9 mouse cellular contexts compared by ENCODE assay signal in the genomic region with DNA sequence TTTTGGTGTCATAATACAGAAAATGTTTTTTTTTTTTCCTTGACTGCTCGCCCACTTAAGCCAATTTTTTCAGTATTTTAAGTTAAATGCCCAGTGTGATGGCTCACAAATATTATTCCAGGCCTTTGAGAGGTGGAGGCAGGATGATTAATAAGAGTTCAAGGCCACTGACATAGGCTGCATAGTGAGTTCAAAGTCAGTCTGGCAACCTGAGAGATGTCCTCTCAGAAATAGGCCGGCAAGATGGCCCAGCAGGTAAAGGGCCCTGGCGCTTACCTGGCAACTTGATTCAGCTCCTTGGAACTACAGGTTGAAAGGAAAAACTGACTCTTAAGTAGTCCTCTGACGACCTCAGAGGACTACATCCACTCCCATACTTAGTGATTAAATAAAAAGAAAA. TPM values are rescaled to one million over a fixed set of nuclear protein-coding genes. Genes with fewer than 3 reads are reported as not detected.
DNase-seq lines count a peak whose midpoint lies in the region; ATAC-seq lines count a peak whose summit lies in the region.
"Had no signal": no experiment of that assay in that cellular context is flagged by ENCODE, and none has a peak within 500 bp of the region (broad histone marks: within the 10 kb centered on the region; RNA-seq: fewer than 3 reads in every experiment).

No protein-coding gene starts in this region.

- no peaks in the 10 kb centered on the region for H3K9me3 ChIP-seq in heart, embryonic 16.5 days (replicated peaks; ENCODE audit: control insufficient read depth, low read length)
- no peaks in the 10 kb centered on the region for H3K9me3 ChIP-seq in embryonic facial prominence, embryonic 11.5 days (replicated peaks; ENCODE audit: control insufficient read depth, low read length)
- H3K9me3 ChIP-seq in midbrain, embryonic 15.5 days: no peaks in the 10 kb centered on the region
- H3K9me3 ChIP-seq: G1E had no signal

- peak overlapping the region; percentile 93 for H3K4me3 ChIP-seq in heart, embryonic 16.5 days (ENCODE audit: low read length)
- peak overlapping the region; percentile 87 for H3K4me3 ChIP-seq in embryonic facial prominence, embryonic 11.5 days (ENCODE audit: low read depth, low read length)
- peak overlapping the region; percentile 53 for H3K4me3 ChIP-seq in midbrain, embryonic 15.5 days

- H3K36me3 ChIP-seq in heart, embryonic 16.5 days (ENCODE audit: control insufficient read depth, insufficient read depth): no peaks in the 10 kb centered on the region
- no peaks in the 10 kb centered on the region for H3K36me3 ChIP-seq in embryonic facial prominence, embryonic 11.5 days (replicated peaks; ENCODE audit: control insufficient read depth, insufficient read depth, low read depth, low read length)
- H3K36me3 ChIP-seq in midbrain, embryonic 15.5 days (replicated peaks): no peaks in the 10 kb centered on the region

- peak overlapping the region; percentile 67 for H3K4me2 ChIP-seq in heart, embryonic 16.5 days (ENCODE audit: low read depth, low read length)
- H3K4me2 ChIP-seq in embryonic facial prominence, embryonic 11.5 days (ENCODE audit: low read depth, low read length): peak overlapping the region; percentile 10; the same call in 1 of the 2 replicates
- H3K4me2 ChIP-seq in midbrain, embryonic 15.5 days: peak overlapping the region; percentile 85

- no peak for DNase-seq in heart, adult 9 months (ENCODE audit: low spot score in 2 of 2)
- no peak for DNase-seq in embryonic facial prominence, embryonic 11.5 days (ENCODE audit: low spot score)
- DNase-seq in induced T-regulatory cell, adult 2 months (ENCODE audit: low read depth): peak; percentile 22
- no peak for DNase-seq in embryo, embryonic 10 days (ENCODE audit: low spot score)
- no peak for DNase-seq in embryo, embryonic 9.5 days (ENCODE audit: extremely low spot score)
- no peak for DNase-seq in spleen, postnatal 14 days (ENCODE audit: low spot score in 2 of 2)

- ATAC-seq in heart, embryonic 16.5 days (replicated peaks; ENCODE audit: extremely low read depth, insufficient read depth, low FRiP score): no peak
- ATAC-seq in embryonic facial prominence, embryonic 11.5 days (replicated peaks; ENCODE audit: insufficient number of reproducible peaks, low FRiP score, low TSS enrichment, low read depth): no peak
- no peak for ATAC-seq in midbrain, embryonic 15.5 days (replicated peaks)

- peaks cover 20% of the 10 kb centered on the region for H3K4me1 ChIP-seq in heart, embryonic 16.5 days (ENCODE audit: control insufficient read depth, insufficient read depth, low read length)
- no peaks in the 10 kb centered on the region for H3K4me1 ChIP-seq in embryonic facial prominence, embryonic 11.5 days (ENCODE audit: control insufficient read depth, insufficient read depth, low read length)
- H3K4me1 ChIP-seq in midbrain, embryonic 15.5 days: peaks cover 31% of the 10 kb centered on the region

- no peak overlapping the region for H3K27ac ChIP-seq in heart, embryonic 16.5 days (ENCODE audit: low read length)
- H3K27ac ChIP-seq in embryonic facial prominence, embryonic 11.5 days (replicated peaks; ENCODE audit: low read depth, low read length): no peak overlapping the region
- H3K27ac ChIP-seq in midbrain, embryonic 15.5 days: no peak overlapping the region

- 0 out of 2 replicates have a peak overlapping the region, but pooled peaks have one; percentile 15 for H3K9ac ChIP-seq in heart, embryonic 16.5 days (ENCODE audit: low read length)
- no peak overlapping the region for H3K9ac ChIP-seq in embryonic facial prominence, embryonic 11.5 days (replicated peaks; ENCODE audit: low read length)
- H3K9ac ChIP-seq in midbrain, embryonic 15.5 days: no peak overlapping the region

- WGBS in heart, embryonic 16.5 days: 47% methylated on average over 4 of the region's 4 CpGs
- WGBS in embryonic facial prominence, embryonic 11.5 days: 54% methylated on average over 4 of the region's 4 CpGs
- 44% methylated on average over 4 of the region's 4 CpGs for WGBS in midbrain, embryonic 15.5 days

- no peaks in the 10 kb centered on the region for H3K27me3 ChIP-seq in heart, embryonic 16.5 days (ENCODE audit: control insufficient read depth, insufficient read depth, low read length)
- no peaks in the 10 kb centered on the region for H3K27me3 ChIP-seq in embryonic facial prominence, embryonic 11.5 days (ENCODE audit: control insufficient read depth, insufficient read depth, low read length)
- no peaks in the 10 kb centered on the region for H3K27me3 ChIP-seq in midbrain, embryonic 15.5 days (replicated peaks)

RNA-seq across cellular contexts. Expression of a gene that starts 1.9 kb away (rescaled TPM):
- polyA plus RNA-seq in heart, embryonic 16.5 days (2015; fragmentation: Nextera tagmentation; extraction: Ambion mirVana): 14.6 and 15.7 TPM in 2 replicates
- 26.0 and 29.4 TPM in 2 replicates for polyA plus RNA-seq in embryonic facial prominence, embryonic 11.5 days (2014; fragmentation: Nextera tagmentation; extraction: Ambion mirVana)
- 19.5 and 20.8 TPM in 2 replicates for polyA plus RNA-seq in midbrain, embryonic 15.5 days (2015; fragmentation: Nextera tagmentation; extraction: Ambion mirVana)

Comparison
In these comparisons a context has a peak if more than half of its experiments do, and no peak if none do; other contexts are left out.
1. H3K4me2 ChIP-seq: peak in every context shown above with its lines; median percentile 85 in midbrain, embryonic 15.5 days; 67 in heart, embryonic 16.5 days; 10 in embryonic facial prominence, embryonic 11.5 days.